ENCODE assay signal across 10 mouse cellular contexts in genomic region chr2:118606032-118606431, GRCm38 (mm10). TPM values are rescaled to one million over a fixed set of nuclear protein-coding genes. Genes with fewer than 3 reads are reported as not detected.
DNase-seq lines count a peak whose midpoint lies in the region; ATAC-seq and TF ChIP-seq lines count a peak whose summit lies in the region.
"Had no signal": no experiment of that assay in that cellular context is flagged by ENCODE, and none has a peak within 500 bp of the region (broad histone marks: within the 10 kb centered on the region; RNA-seq: fewer than 3 reads in every experiment).

No protein-coding gene starts in this region.

- TF ChIP-seq CTCF in spleen, adult 2 months (IDR thresholded peaks at IDR 0.05; ENCODE audit: extremely low read depth, insufficient read depth, insufficient read length, insufficient replicate concordance): peak; percentile 56; the same call in 1 of the 2 replicates

- H3K4me2 ChIP-seq in intestine, embryonic 14.5 days (ENCODE audit: low read length): no peak overlapping the region
- H3K4me2 ChIP-seq in intestine, embryonic 15.5 days (replicated peaks): no peak overlapping the region
- H3K4me2 ChIP-seq in liver, embryonic 13.5 days: no peak overlapping the region
- H3K4me2 ChIP-seq: liver, embryonic 15.5 days had no signal

- H3K9ac ChIP-seq in intestine, embryonic 14.5 days (ENCODE audit: low read length): no peak overlapping the region
- H3K9ac ChIP-seq in intestine, embryonic 15.5 days: no peak overlapping the region
- no peak overlapping the region for H3K9ac ChIP-seq in liver, embryonic 13.5 days
- H3K9ac ChIP-seq: liver, embryonic 15.5 days had no signal

- no peak for ATAC-seq in intestine, embryonic 14.5 days (replicated peaks; ENCODE audit: low FRiP score, low TSS enrichment, low read depth)
- ATAC-seq in intestine, embryonic 15.5 days: no peak
- peak; percentile 83 for ATAC-seq in erythroblast, adult 5-6 weeks (replicated peaks; ENCODE audit: low FRiP score, poor library complexity, severe bottlenecking)
- ATAC-seq in liver, embryonic 13.5 days (ENCODE audit: low read depth): 0 out of 2 replicates have a peak, but pooled peaks have one; percentile 58

- no peak for TF ChIP-seq POLR2A in spleen, adult 2 months (IDR thresholded peaks at IDR 0.05; ENCODE audit: low read depth, low read length)

- peaks cover 93% of the 10 kb centered on the region for H3K36me3 ChIP-seq in intestine, embryonic 14.5 days (ENCODE audit: control insufficient read depth, insufficient read depth, low read length)
- H3K36me3 ChIP-seq in intestine, embryonic 15.5 days: peaks cover 35% of the 10 kb centered on the region
- H3K36me3 ChIP-seq in liver, embryonic 13.5 days: peaks cover 94% of the 10 kb centered on the region
- H3K36me3 ChIP-seq in spleen, adult 2 months (ENCODE audit: control insufficient read depth, insufficient read depth, low read length): no peaks in the 10 kb centered on the region

- no peaks in the 10 kb centered on the region for H3K4me1 ChIP-seq in intestine, embryonic 14.5 days (replicated peaks; ENCODE audit: control insufficient read depth, insufficient read depth, low read length)
- H3K4me1 ChIP-seq in intestine, embryonic 15.5 days (replicated peaks): no peaks in the 10 kb centered on the region
- H3K4me1 ChIP-seq in liver, embryonic 13.5 days (replicated peaks): peaks cover 18% of the 10 kb centered on the region
- no peaks in the 10 kb centered on the region for H3K4me1 ChIP-seq in spleen, adult 2 months (ENCODE audit: control insufficient read depth, insufficient read depth, insufficient read length)

- H3K27ac ChIP-seq in intestine, embryonic 14.5 days (ENCODE audit: low read depth): no peak overlapping the region
- no peak overlapping the region for H3K27ac ChIP-seq in intestine, embryonic 15.5 days
- H3K27ac ChIP-seq in liver, embryonic 13.5 days: no peak overlapping the region
- no peak overlapping the region for H3K27ac ChIP-seq in spleen, adult 2 months (ENCODE audit: insufficient read depth, low read length)
- H3K27ac ChIP-seq: liver, embryonic 15.5 days had no signal

- peak; percentile 64 for DNase-seq in intestine, embryonic 14.5 days (ENCODE audit: low spot score)
- peak; percentile 52 for DNase-seq in CD4-positive helper T cell, adult 2 months (ENCODE audit: low read depth, low spot score)
- peak; percentile 70 for DNase-seq in NIH3T3 (ENCODE audit: low read depth)
- peak; percentile 15 for DNase-seq in liver, embryonic 13.5 days
- DNase-seq in spleen, adult 2 months (ENCODE audit: low read depth in 1 of 2, low spot score in 2 of 2): peak in 1 of 2 experiments; percentile 54
- DNase-seq in right cerebral cortex, adult 18-20 months: no peak

- WGBS in intestine, embryonic 14.5 days: 83% methylated on average over 2 of the region's 2 CpGs
- WGBS in intestine, embryonic 15.5 days: 89% methylated on average over 2 of the region's 2 CpGs
- 74% methylated on average over 2 of the region's 2 CpGs for WGBS in liver, embryonic 13.5 days (ENCODE audit: insufficient replicate concordance)
- 89% methylated on average over 2 of the region's 2 CpGs for WGBS in spleen, adult 2 months

- no peak overlapping the region for H3K4me3 ChIP-seq in intestine, embryonic 14.5 days (ENCODE audit: low read depth, low read length)
- H3K4me3 ChIP-seq in intestine, embryonic 15.5 days (replicated peaks): no peak overlapping the region
- H3K4me3 ChIP-seq in liver, embryonic 13.5 days (replicated peaks): no peak overlapping the region
- H3K4me3 ChIP-seq in spleen, adult 2 months (ENCODE audit: extremely low read depth, insufficient read depth, insufficient read length): no peak overlapping the region
- H3K4me3 ChIP-seq: erythroblast, embryonic 14.5 days; liver, embryonic 15.5 days had no signal

- H3K9me3 ChIP-seq in intestine, embryonic 14.5 days (ENCODE audit: control insufficient read depth, low read length): peaks cover 5% of the 10 kb centered on the region; the same call in 1 of the 2 replicates
- no peaks in the 10 kb centered on the region for H3K9me3 ChIP-seq in intestine, embryonic 15.5 days
- no peaks in the 10 kb centered on the region for H3K9me3 ChIP-seq in liver, embryonic 13.5 days (replicated peaks)
- H3K9me3 ChIP-seq: liver, embryonic 15.5 days had no signal

- no peaks in the 10 kb centered on the region for H3K27me3 ChIP-seq in intestine, embryonic 14.5 days (replicated peaks; ENCODE audit: control insufficient read depth, insufficient read depth, low read length)
- no peaks in the 10 kb centered on the region for H3K27me3 ChIP-seq in intestine, embryonic 15.5 days (replicated peaks)
- no peaks in the 10 kb centered on the region for H3K27me3 ChIP-seq in liver, embryonic 13.5 days
- H3K27me3 ChIP-seq in spleen, adult 2 months (ENCODE audit: control insufficient read depth, insufficient read depth, low read length): no peaks in the 10 kb centered on the region
- H3K27me3 ChIP-seq: liver, embryonic 15.5 days had no signal

RNA-seq across cellular contexts. Expression of gene Bub1b, which starts 8.0 kb away (rescaled TPM):
- polyA plus RNA-seq in intestine, embryonic 14.5 days (2014; fragmentation: Nextera tagmentation; extraction: Ambion mirVana): 81.4 and 94.0 TPM in 2 replicates
- polyA plus RNA-seq in intestine, embryonic 15.5 days (2015; fragmentation: Nextera tagmentation; extraction: Ambion mirVana): 67.9 and 71.5 TPM in 2 replicates
- total RNA-seq in erythroblast, adult 5-6 weeks (2015; ENCODE audit: low replicate concordance): 21.7 and 41.2 TPM in 2 replicates
- total RNA-seq in erythroblast, adult 5-6 weeks (2017; ENCODE audit: low replicate concordance): 36.4 and 48.5 TPM in 2 replicates
- 47.8 and 58.8 TPM in 2 replicates for polyA plus RNA-seq in liver, embryonic 13.5 days (2015; fragmentation: Nextera tagmentation; extraction: Ambion mirVana)
- 5.0 and 5.7 TPM in 2 replicates for polyA plus RNA-seq in spleen, adult 2 months (2012; rRNA removed)

RNA-seq across cellular contexts. Expression of gene Bmf, which starts 56.5 kb away (rescaled TPM):
- 4.9 and 5.0 TPM in 2 replicates for polyA plus RNA-seq in intestine, embryonic 14.5 days (2014; fragmentation: Nextera tagmentation; extraction: Ambion mirVana)
- polyA plus RNA-seq in intestine, embryonic 15.5 days (2015; fragmentation: Nextera tagmentation; extraction: Ambion mirVana): 2.8 and 3.0 TPM in 2 replicates
- total RNA-seq in erythroblast, adult 5-6 weeks (2015; ENCODE audit: low replicate concordance): 2.1 and 12.7 TPM in 2 replicates
- 1.4 and 3.2 TPM in 2 replicates for total RNA-seq in erythroblast, adult 5-6 weeks (2017; ENCODE audit: low replicate concordance)
- polyA plus RNA-seq in liver, embryonic 13.5 days (2015; fragmentation: Nextera tagmentation; extraction: Ambion mirVana): 0.27 and 0.75 TPM in 2 replicates
- 24.8 and 32.4 TPM in 2 replicates for polyA plus RNA-seq in spleen, adult 2 months (2012; rRNA removed)

RNA-seq across cellular contexts. Expression of gene Pak6, which starts 57.1 kb away (rescaled TPM):
- 2.4 and 2.7 TPM in 2 replicates for polyA plus RNA-seq in intestine, embryonic 14.5 days (2014; fragmentation: Nextera tagmentation; extraction: Ambion mirVana)
- 1.8 and 1.9 TPM in 2 replicates for polyA plus RNA-seq in intestine, embryonic 15.5 days (2015; fragmentation: Nextera tagmentation; extraction: Ambion mirVana)
- total RNA-seq in erythroblast, adult 5-6 weeks (2015; ENCODE audit: low replicate concordance): not detected in 2 replicates
- total RNA-seq in erythroblast, adult 5-6 weeks (2017; ENCODE audit: low replicate concordance): 0.77 TPM in 1 of 2 replicates, not detected in the other
- polyA plus RNA-seq in liver, embryonic 13.5 days (2015; fragmentation: Nextera tagmentation; extraction: Ambion mirVana): 0.65 and 1.0 TPM in 2 replicates
- polyA plus RNA-seq in spleen, adult 2 months (2012; rRNA removed): 0.33 and 0.45 TPM in 2 replicates

Comparison
In these comparisons a context has a peak if more than half of its experiments do, and no peak if none do; other contexts are left out.
1. ATAC-seq: peak in erythroblast, adult 5-6 weeks (single experiment) and liver, embryonic 13.5 days (single experiment); none in intestine, embryonic 14.5 days (single experiment) and intestine, embryonic 15.5 days (single experiment).